Mouse (Mus musculus) limb, embryonic 15.5 days (tissue): ENCODE measurements around the gene Grm8. TPM values are rescaled to one million over a fixed set of nuclear protein-coding genes. Genes with fewer than 3 reads are reported as not detected.
A peak's percentile ranks its signal among the peaks of the same experiment; 100 is the strongest.

Experiments
- ATAC-seq: fragments of 200-750 bp; cut with Nextera tagmentation; 2 replicates; pipeline ENCODE4 v1.8.0; 2017; ENCODE audit warnings: low read depth, moderate TSS enrichment; ENCODE audit not compliant: insufficient number of reproducible peaks, low FRiP score, low TSS enrichment
- H3K27ac ChIP-seq: fragments of 300-500 bp; sonication (generic); 2 replicates; pipeline ENCODE4 v1.5.1; 2015; ENCODE audit warnings: moderate library complexity, mild to moderate bottlenecking, inconsistent platforms
- H3K27me3 ChIP-seq: fragments of 300-500 bp; sonication (generic); 2 replicates; pipeline ENCODE4 v1.6.1; 2015; ENCODE audit warnings: inconsistent platforms
- H3K36me3 ChIP-seq: fragments of 300-500 bp; sonication (generic); 2 replicates; pipeline ENCODE4 v1.6.1; 2015; ENCODE audit warnings: inconsistent platforms
- H3K4me1 ChIP-seq: fragments of 300-500 bp; sonication (generic); 2 replicates; pipeline ENCODE4 v1.6.1; 2015; ENCODE audit warnings: inconsistent platforms
- H3K4me2 ChIP-seq: fragments of 300-500 bp; sonication (generic); 2 replicates; pipeline ENCODE4 v1.6.1; 2015; ENCODE audit warnings: mild to moderate bottlenecking, inconsistent platforms
- H3K4me3 ChIP-seq: fragments of 300-500 bp; sonication (generic); 2 replicates; pipeline ENCODE4 v1.5.1; 2015; ENCODE audit warnings: mild to moderate bottlenecking, inconsistent platforms
- H3K9ac ChIP-seq: fragments of 300-500 bp; sonication (generic); 2 replicates; pipeline ENCODE4 v1.6.1; 2015; ENCODE audit warnings: inconsistent platforms
- H3K9me3 ChIP-seq: fragments of 300-500 bp; sonication (generic); 2 replicates; pipeline ENCODE4 v1.6.1; 2016; ENCODE audit warnings: inconsistent platforms
- WGBS: fragments of 180-500 bp; shearing (Covaris S2); methylation state at CpG from one replicate; pipeline ENCODE4 v1.1.7; 2015; 5-methylcytosine and 5-hydroxymethylcytosine counted together
- microRNA counts: library from miRNA; unstranded; fragments of <30 nt; microRNA quantifications from one replicate; lab custom pipeline; 2016
- microRNA-seq: library from miRNA; unstranded; fragments of <30 nt; microRNA quantifications from one replicate; pipeline ENCODE4, GENCODE M21; 2016
- polyA plus RNA-seq: library from polyadenylated mRNA; unstranded; fragments of >200 nt; fragmentation: Nextera tagmentation; extraction: Ambion mirVana; gene quantifications from 2 replicates; pipeline ENCODE4 v1.2.1, GENCODE M21; 2015

Grm8 gene
- polyA plus RNA-seq, 1 experiment from 2014 or later, result 1.3 TPM

GRCm38 (mm10) chr6:27314273-27315009 is 820.5 kb downstream of the Grm8 start:
- H3K9ac ChIP-seq, result no peak overlapping the region
- no peak overlapping the region for H3K4me2 ChIP-seq
- 59% methylated on average over 5 of the region's 5 CpGs for WGBS
- no peaks in the 10 kb centered on the region for H3K27me3 ChIP-seq
- H3K4me1 ChIP-seq, result peaks cover 3% of the 10 kb centered on the region; the same call in 1 of the 2 replicates
- H3K27ac ChIP-seq, result no peak overlapping the region
- H3K36me3 ChIP-seq, result no peaks in the 10 kb centered on the region
- H3K9me3 ChIP-seq, result no peaks in the 10 kb centered on the region
- ATAC-seq, result no peak
- no peak overlapping the region for H3K4me3 ChIP-seq

- Histone ChIP-seq H3K36me3 (no peaks in the 10 kb centered on the region), H3K27me3 (no peaks in the 10 kb centered on the region), H3K4me3 (no peak overlapping the region)
These were observed 824.6 kb downstream of the Grm8 start for GRCm38 (mm10) chr6:27310401-27310800.

GRCm38 (mm10) chr6:27305351-27305750 is 829.6 kb downstream of the Grm8 start:
- no peaks in the 10 kb centered on the region for H3K4me1 ChIP-seq
- H3K27ac ChIP-seq, result no peak overlapping the region
- no peaks in the 10 kb centered on the region for H3K36me3 ChIP-seq
- ATAC-seq, result no peak
- H3K9me3 ChIP-seq, result no peaks in the 10 kb centered on the region
- H3K27me3 ChIP-seq, result no peaks in the 10 kb centered on the region
- no peak overlapping the region for H3K4me3 ChIP-seq
- 63% methylated on average over 2 of the region's 2 CpGs for WGBS
- no peak overlapping the region for H3K4me2 ChIP-seq
- H3K9ac ChIP-seq, result no peak overlapping the region

More at GRCm38 (mm10) chr6:27310401-27310800, 824.6 kb downstream of the Grm8 start:
- ATAC-seq, result no peak
- Histone ChIP-seq H3K27ac (no peak overlapping the region), H3K9me3 (no peaks in the 10 kb centered on the region), H3K4me2 (no peak overlapping the region), H3K9ac (no peak overlapping the region), H3K4me1 (no peaks in the 10 kb centered on the region)

GRCm38 (mm10) chr6:27264972-27265371 is 870.0 kb downstream of the Grm8 start:
- H3K4me2 ChIP-seq, result no peak overlapping the region
- ATAC-seq, result no peak
- H3K9me3 ChIP-seq, result no peaks in the 10 kb centered on the region
- H3K36me3 ChIP-seq, result no peaks in the 10 kb centered on the region
- no peaks in the 10 kb centered on the region for H3K4me1 ChIP-seq
- no peak overlapping the region for H3K27ac ChIP-seq
- H3K27me3 ChIP-seq, result no peaks in the 10 kb centered on the region
- H3K4me3 ChIP-seq, result no peak overlapping the region
- H3K9ac ChIP-seq, result no peak overlapping the region

GRCm38 (mm10) chr6:27262611-27263010 is 872.4 kb downstream of the Grm8 start:
- Histone ChIP-seq H3K4me3 (no peak overlapping the region), H3K4me2 (no peak overlapping the region), H3K27me3 (no peaks in the 10 kb centered on the region), H3K9ac (no peak overlapping the region), H3K36me3 (no peaks in the 10 kb centered on the region), H3K27ac (no peak overlapping the region), H3K4me1 (no peaks in the 10 kb centered on the region), H3K9me3 (no peaks in the 10 kb centered on the region)
- ATAC-seq, result no peak

- no peak for ATAC-seq
These were observed 894.6 kb downstream of the Grm8 start for GRCm38 (mm10) chr6:27240416-27240815.

GRCm38 (mm10) chr6:27239968-27240367 is 895.0 kb downstream of the Grm8 start:
- no peak overlapping the region for H3K27ac ChIP-seq
- WGBS, result 48% methylated on average over 2 of the region's 2 CpGs
- no peaks in the 10 kb centered on the region for H3K36me3 ChIP-seq
- no peak overlapping the region for H3K4me2 ChIP-seq
- no peaks in the 10 kb centered on the region for H3K4me1 ChIP-seq
- no peaks in the 10 kb centered on the region for H3K27me3 ChIP-seq
- no peak overlapping the region for H3K4me3 ChIP-seq
- ATAC-seq, result no peak
- no peaks in the 10 kb centered on the region for H3K9me3 ChIP-seq
- H3K9ac ChIP-seq, result no peak overlapping the region

More at GRCm38 (mm10) chr6:27240416-27240815, 894.6 kb downstream of the Grm8 start:
- no peaks in the 10 kb centered on the region for H3K9me3 ChIP-seq
- no peak overlapping the region for H3K4me2 ChIP-seq
- no peak overlapping the region for H3K9ac ChIP-seq
- no peaks in the 10 kb centered on the region for H3K4me1 ChIP-seq
- no peaks in the 10 kb centered on the region for H3K36me3 ChIP-seq
- H3K27ac ChIP-seq, result no peak overlapping the region
- H3K27me3 ChIP-seq, result no peaks in the 10 kb centered on the region
- no peak overlapping the region for H3K4me3 ChIP-seq

MicroRNA genes within 50 kb of the gene (microRNA counts, 519-probe panel; counts per million panel counts)
- 3,471 counts per million, percentile 81 among the panel's probes with 10 or more counts for microRNA mmu-miR-592 (lab: Ali Mortazavi, UCI)

Small RNA genes lying within 50 kb of the gene (microRNA-seq; reads per million reads assigned to microRNA genes)
- 41.7 reads per million, percentile 39 among the genes with 10 or more reads in this experiment for gene Mir592
